Mouse (Mus musculus): Measurements from ENCODE around the gene Zscan25.

- TF ChIP-seq CTCF (IDR thresholded peaks at IDR 0.05; ENCODE audit: control insufficient read depth, insufficient read depth, insufficient read length) (no peak), MYOG (IDR thresholded peaks at IDR 0.05; ENCODE audit: control insufficient read depth, extremely low read depth, insufficient read length) (no peak), MYOD1 (IDR thresholded peaks at IDR 0.05; ENCODE audit: control insufficient read depth, insufficient read length, low read depth) (no peak), USF1 (IDR thresholded peaks at IDR 0.05; ENCODE audit: low read depth) (no peak), FOSL1 (IDR thresholded peaks at IDR 0.05; ENCODE audit: insufficient read depth, low read length, poor library complexity, severe bottlenecking) (no peak)
Observed at GRCm38 (mm10) chr5:145230641-145231040, 49.7 kb upstream of the Zscan25 start.
